Mouse (Mus musculus) spleen, adult 2 months (tissue): ENCODE data around the gene 1810010D01Rik.

Experiments used
- CTCF ChIP-seq: fragments of 200-500 bp; IDR thresholded peaks from 2 replicates; pipeline ENCODE4 v1.5.1; 2011; ENCODE audit warnings: mild to moderate bottlenecking, inconsistent platforms; ENCODE audit not compliant: insufficient read depth, insufficient read length, insufficient replicate concordance; ENCODE audit errors: extremely low read depth
- POLR2A ChIP-seq: fragments of 200-500 bp; IDR thresholded peaks from 2 replicates; pipeline ENCODE4 v1.6.1; 2011; ENCODE audit warnings: low read depth, low read length, inconsistent platforms

DNA sequence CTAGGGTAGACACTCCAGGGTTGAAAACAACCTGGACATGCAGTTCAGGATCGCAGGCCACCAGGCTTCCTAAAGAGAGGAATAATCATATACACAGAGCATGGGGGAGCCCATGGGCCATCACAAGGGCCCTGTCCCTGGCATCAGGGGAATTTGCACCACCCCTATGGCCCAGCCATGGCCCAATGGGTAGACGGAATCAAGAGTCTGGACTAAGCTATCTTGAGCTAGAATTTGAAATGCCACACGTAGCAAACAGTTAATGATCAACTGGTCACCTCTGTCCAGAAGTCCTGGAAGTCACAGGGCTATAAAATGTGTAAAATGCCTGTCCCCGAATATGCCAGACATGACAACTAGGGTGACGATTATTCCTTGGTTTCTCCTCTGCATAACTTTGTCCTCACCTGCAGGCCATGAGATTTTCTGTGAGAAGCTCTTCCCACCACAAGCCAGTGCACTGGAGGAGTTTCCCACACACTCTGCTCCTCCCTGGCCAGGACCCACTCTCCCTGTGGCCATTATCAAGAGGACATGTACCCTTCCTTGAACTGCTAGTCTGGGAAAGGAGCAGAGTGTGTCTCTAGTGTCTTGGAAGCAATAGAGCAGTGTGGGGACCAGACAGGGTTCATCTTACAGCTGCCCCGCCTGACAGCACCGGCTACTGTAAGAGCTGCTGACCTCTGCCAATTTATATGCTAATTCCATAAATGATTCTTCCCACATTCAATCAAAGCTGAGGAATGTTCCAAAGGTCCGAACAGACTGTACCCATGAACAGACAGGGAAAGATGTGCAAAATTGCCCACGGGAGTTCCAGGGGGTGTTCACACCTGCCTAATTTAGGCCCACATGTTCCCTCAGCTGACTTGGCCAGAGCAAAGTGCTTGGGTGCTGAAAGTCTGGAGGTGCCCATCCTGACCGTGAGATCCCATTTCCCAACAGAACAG is 27.2 kb upstream of the 1810010D01Rik start:
- TF ChIP-seq CTCF (no peak), POLR2A (no peak)
